Mouse (Mus musculus): Measurements from ENCODE around the gene Rps6kl1.

The Rps6kl1 gene

DNA sequence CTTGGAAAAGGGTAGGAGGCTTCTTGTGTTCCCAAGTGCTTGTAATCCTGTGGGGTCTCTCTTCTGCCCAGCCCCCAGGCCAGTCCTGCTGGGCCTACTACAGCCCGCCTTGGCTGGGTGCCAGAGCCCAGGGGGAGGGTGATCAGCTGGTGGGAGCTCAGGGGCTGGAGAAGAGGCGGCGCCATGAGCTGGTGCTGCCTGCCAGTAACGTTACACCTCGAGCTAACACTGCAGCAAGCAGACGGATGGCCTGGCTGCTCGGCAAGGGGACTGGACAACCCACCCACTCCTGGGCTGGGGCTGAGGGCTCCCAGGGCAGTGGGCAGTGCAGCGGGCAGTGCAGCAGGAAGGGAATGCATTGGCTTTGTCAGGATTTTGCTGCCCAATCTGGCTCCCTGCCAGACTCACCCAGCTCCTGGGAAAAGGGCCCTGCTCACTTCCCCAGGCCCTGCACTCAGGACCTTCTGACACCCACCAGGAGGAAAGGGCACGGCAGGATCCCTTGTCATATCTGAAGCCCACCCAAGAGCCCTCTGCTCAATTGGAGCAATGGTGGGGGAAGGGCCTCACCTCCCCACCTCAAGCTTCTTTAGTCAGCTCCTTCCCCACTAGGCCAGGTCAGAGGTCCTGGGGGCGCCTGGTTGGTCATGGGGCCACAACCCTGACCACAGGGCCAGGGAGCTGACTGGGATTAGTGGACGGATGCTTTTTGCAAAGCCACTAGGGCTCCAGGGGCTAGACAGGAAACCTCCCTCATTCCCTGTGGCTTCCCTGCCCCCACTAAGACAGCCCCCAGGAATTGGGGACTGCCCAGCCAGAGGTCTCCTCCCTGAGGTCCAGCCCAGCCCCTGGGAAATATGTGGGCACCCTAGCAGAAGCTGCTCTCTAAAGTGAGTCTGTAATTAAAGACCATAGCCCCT lies 25.1 kb upstream of the Rps6kl1 start:
- in situ Hi-C loops (cut with MboI, MseI): loop anchor here (10.0 kb wide), 1 partner anchor 819 kb away; no protein-coding TSS in a partner anchor

DNA sequence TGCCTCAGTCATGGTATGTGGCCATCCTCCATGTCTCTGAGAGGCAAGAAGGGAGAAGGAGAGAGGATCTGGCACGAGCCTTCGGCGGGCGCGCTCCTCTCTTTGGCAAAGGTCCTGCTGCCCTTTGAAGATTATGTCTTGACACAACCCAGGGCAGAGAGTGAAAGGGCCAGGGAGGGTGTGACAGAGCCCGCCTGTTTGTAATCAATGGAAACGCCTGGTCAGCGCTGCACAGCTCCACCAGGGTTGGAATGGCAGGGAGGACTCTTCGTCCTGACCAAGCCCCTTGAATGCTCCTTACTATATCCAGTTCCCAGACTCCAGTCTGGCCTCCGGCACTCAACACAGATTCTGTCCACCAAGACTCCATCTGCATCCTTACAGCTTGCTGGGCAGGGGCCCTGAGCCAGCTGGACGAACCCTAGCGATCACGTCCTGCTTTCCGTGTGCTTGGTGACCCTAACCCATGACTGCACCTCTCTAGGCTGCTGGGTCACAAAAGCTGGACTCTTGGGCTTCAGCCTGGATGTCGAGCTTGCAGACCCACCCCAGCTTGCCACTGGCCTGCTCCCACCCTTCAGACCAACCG lies 24.1 kb upstream of the Rps6kl1 start:
- in situ Hi-C loops (cut with MboI, MseI): loop anchor here (10.0 kb wide), 1 partner anchor 820 kb away; no protein-coding TSS in a partner anchor

DNA sequence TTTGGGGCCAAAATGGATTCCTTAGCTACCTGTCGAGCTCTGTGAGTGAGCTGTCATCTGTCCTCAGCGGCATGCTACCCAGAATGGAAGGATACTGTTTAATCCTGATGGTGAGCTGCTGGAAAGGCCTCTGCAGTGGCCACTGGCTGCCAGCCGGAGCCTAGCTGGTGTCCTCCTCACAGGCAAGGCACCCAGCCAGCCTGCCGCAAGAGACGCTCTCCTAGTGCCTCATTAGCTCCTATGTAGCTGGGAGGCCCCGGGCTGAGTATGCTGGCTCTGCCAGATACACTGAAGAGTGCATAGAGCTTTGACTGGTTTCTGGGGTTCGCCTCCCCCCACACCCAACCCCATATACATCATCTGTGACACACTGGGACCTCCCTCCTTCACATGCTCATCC lies 23.0 kb upstream of the Rps6kl1 start:
- in situ Hi-C loops (cut with MboI, MseI): loop anchor here (10.0 to 25.0 kb wide), 2 partner anchors 113 to 821 kb away; partner anchors contain the start of genes Acyp1 and Zc2hc1c

DNA sequence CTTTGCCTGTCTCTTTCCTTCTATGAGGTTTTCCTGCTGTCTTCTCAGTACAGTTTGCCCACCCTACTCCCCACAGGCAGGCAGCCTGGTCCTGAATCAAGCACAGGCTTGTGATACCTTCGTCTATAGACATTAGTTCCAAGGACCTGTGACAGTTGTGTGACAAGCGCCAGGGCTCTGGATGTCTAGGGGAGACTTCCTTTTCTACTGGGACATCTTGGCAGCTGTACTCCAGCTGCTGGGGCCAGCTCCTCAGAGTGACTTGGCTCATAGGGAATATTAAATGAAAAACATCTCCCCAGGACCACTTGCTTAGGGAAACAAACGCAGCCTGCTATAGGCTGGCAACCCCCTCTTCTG lies 19.9 kb upstream of the Rps6kl1 start:
- in situ Hi-C loops (cut with MboI, MseI): loop anchor here (10.0 to 25.0 kb wide), 2 partner anchors 116 to 824 kb away; partner anchors contain the start of genes Acyp1 and Zc2hc1c

DNA sequence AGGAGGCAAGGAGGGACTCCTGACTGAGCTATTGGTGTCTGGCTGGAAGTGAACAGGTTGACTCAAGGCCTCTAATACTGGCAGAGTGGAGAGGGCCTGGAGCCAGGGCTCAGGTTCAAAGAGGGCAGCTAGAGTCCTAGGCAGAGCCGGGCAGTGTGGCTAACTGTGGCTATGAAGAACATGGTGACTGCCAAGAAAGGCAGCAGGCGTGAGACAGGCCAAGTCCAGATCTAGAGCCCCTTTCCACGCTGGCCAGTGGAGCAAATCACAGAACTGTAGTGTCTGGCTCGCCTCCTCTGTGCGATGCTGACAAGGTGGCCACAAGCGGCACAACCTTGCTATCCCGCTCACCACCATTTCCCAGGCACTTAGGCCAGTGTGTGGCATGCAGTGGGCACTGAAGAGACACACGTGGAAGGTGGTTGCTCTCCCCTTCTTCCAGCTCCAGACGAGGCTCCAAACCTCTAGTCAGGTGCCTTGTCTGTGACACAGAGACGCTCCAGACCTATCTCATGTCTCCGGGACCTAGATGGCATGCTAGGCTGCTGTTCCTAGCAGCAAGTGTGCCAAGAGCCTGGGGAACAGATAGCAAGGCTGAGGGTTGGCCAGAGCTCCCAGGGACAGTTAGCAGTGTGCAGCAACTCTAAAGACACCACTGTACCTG lies 19.4 kb upstream of the Rps6kl1 start:
- in situ Hi-C loops (cut with MboI, MseI): loop anchor here (10.0 to 25.0 kb wide), 2 partner anchors 117 to 824 kb away; partner anchors contain the start of genes Acyp1 and Zc2hc1c

DNA sequence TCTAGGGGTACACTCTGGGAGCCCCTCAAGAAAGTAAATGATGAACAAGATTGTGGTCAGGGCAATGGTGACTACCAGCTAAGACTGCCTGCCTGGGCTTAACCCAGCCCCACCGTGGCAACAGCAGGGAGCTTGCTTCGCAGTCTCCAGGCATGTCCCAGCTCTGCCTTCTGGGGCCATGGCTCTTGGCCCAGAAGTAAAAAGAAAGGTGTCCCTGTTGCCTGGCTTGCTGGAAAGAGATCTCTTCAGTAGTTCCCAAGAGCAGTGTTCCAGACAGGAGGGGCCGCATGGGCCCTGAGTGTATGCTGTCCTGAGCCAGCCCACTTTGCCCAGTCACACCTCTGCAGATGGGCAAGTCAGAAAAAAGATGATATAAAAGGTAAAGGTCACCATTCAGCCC lies 18.8 kb upstream of the Rps6kl1 start:
- in situ Hi-C loops (cut with MboI, MseI): loop anchor here (10.0 to 25.0 kb wide), 2 partner anchors 117 to 825 kb away; partner anchors contain the start of genes Acyp1 and Zc2hc1c

DNA sequence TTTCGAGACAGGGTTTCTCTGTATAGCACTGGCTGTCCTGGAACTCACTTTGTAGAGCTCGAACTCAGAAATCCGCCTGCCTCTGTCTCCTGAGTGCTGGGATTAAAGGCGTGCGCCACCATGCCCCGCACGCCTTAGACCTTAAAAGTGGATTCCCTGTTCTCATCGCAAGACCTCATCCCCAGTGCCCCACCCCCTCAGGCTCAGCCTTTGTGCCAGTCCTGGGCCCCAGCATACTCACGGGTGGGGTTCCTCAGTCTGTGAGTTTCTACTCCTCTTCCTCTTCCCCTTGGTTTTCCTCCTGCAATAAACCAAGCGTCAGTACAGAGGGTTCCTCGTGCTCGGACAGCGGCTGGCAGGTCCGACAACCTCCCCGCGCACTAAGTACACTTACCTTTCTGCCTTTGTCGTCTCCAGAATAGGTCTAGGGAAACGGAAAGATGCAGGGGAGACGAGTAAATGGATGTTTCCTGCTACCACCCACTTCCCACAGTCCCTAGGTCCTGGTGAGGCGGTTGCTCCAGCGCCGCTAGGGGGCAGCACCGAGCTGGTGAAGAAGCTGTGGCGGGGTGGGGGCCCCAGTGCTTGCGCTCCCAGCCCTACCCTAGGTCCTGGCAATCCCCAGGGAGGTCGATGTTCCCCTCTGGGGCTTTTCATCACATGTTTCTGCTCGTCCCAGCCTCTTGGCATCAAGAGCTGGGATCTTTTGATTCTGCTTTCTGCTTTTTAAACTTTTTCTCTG lies 18.2 kb upstream of the Rps6kl1 start:
- in situ Hi-C loops (cut with MboI, MseI): loop anchor here (25.0 kb wide), 1 partner anchor 118 kb away; the partner anchor contains the start of genes Acyp1 and Zc2hc1c

DNA sequence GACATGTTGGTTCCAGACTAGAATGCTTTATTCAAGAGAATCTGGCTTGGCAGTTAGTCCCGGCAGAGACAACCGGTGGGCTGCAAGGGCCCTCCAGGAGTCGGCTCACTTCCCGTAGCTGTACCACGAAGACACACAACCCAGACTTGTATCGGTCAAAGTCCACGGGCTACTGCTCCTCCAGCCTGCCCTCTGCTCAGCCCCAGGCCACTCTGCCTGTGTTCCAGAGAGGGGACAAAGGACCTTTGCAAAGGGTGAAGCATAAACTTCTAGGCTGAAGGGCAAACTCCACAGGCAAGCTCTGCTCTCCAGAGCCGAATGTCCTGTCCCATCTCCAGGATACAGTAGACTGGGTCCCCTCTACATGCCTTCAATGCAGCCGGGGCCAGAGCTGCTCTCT lies 15.6 kb upstream of the Rps6kl1 start:
- in situ Hi-C loops (cut with MboI, MseI): loop anchor here (25.0 kb wide), 1 partner anchor 121 kb away; the partner anchor contains the start of genes Acyp1 and Zc2hc1c

DNA sequence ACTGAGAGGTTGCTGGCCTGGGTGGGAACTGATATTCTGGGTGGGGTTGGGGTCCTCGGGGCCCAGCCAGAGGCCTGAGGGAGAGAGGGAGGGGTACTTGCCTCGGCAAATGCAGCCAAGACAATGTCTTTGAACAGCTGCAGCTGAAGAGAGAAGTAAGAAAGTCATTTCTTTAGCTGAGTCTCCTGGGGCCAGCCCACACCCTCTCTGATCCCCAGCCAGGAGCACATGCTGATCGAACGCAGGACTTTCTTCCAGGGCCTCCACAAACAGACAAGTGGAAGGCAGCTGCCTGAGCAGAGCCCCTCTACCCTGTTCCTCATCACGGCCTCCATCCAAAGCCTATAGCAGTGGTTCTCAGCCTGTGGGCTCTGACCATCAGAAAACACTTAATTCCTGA lies 13.9 kb upstream of the Rps6kl1 start:
- in situ Hi-C loops (cut with MboI, MseI): loop anchor here (25.0 kb wide), 1 partner anchor 122 kb away; the partner anchor contains the start of genes Acyp1 and Zc2hc1c

DNA sequence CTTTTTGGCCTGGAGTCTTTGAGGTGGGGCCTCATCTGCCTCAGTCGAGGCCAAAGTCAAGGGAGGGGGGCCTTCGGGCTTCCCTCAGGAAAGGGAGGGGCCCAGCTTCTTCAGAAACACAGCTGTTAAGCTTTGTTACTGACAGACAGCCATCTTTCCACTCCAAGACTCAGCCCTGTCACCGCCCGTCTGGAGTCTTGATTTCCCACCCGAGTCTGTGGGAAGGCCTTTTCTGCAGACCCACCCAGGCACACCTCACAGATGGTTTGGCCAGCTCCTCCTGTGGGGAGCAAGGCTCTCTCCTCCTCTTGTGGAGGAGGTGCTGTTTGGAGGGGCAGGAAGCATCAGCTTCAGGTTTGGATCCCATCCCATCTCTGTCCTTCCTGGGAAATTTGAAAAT lies 8.5 kb upstream of the Rps6kl1 start:
- in situ Hi-C loops (cut with MboI, MseI): loop anchor here (25.0 kb wide), 1 partner anchor 128 kb away; the partner anchor contains the start of genes Acyp1 and Zc2hc1c

DNA sequence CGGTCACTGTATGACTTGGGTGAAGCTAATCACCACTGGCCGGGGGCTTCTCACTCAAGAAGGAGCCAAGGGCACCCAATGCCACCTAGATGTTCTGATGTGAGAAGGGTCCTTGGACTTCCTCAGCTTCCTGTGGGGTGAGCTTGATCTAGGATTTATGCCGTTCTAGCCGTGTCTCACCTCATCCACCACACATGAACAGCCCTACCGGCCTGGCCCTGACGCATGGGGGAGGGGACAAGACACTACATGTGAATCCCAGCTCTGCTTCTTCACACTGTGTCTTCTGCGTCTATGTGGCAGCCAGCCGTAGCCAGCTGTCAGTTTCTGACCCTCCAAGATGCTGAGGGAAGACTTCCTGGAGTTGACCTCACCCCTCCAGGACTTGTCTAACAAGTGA lies 7.7 kb upstream of the Rps6kl1 start:
- in situ Hi-C loops (cut with MboI, MseI): loop anchor here (25.0 kb wide), 1 partner anchor 128 kb away; the partner anchor contains the start of genes Acyp1 and Zc2hc1c

DNA sequence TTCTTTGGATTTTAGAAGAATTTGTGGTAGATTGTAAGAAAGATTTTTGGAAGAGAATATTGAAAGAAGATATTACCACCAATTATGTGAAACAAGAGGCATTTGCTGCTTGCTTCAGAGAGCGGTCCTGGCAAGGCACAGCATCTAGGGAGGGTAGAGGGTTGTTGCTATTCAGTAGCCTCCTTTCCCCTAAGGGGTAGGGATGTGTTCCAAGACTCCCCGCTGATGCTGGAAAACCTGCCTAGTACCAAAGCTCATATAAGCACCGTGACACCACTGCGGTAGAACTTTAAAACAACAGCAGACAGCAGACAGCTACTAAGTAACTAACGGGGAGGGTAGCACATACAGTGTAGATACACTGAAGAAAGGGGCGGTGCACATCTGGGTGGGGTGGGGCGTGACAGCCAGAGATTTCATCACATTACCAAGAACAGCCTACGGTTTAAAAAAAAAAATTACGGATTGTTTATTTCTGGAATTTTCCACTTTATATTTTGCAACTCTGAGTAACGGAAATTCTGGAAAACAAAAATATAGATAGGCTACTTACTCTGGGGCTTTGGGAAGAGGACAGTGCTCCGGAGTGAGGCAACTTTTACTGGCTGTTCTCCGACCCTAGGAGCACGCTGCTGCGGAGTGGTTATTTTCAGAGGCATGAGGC lies 6.9 kb upstream of the Rps6kl1 start:
- in situ Hi-C loops (cut with MboI, MseI): loop anchor here (25.0 kb wide), 1 partner anchor 129 kb away; the partner anchor contains the start of genes Acyp1 and Zc2hc1c

DNA sequence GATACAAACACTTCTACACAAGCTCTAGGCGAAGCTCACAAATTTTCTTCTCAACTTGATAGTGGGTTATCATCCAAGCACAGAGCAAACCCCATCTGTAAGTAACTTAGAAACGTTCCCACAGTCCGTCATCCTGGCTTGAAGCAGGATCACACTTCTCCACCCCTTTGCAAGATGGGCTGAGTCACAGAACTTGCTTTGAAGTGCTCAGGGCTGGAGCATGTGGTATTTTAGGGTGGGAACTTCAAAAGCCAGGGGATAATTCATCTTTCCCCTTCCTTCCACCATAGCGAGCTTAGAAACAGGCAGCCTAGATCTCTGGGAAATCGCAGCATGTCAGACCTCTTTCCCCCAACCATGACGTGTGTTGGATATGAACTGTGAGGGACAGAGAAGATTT lies 5.3 kb upstream of the Rps6kl1 start:
- in situ Hi-C loops (cut with MboI, MseI): loop anchor here (25.0 kb wide), 1 partner anchor 131 kb away; the partner anchor contains the start of genes Acyp1 and Zc2hc1c

DNA sequence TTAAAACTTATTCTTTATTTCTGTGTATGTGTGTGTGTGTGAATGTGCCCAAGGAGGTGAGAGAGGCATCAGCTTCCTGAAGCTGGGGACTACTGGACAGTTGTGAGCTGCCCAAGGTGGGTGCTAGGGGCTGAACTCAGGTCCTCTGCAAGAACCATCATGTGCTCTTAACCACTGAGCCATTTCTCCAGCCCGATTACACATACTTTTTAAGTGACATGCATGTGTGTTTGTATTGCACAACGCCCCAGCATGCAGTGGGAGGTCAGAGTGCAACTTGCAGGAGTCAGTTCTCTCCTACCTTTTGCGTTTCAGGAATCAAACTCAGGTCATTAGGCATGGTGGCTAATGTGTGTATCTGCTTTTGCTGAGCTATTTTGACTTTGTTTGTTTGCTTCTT lies 1.9 kb upstream of the Rps6kl1 start:
- in situ Hi-C loops (cut with MboI, MseI): loop anchor here (25.0 kb wide), 1 partner anchor 134 kb away; the partner anchor contains the start of genes Acyp1 and Zc2hc1c

DNA sequence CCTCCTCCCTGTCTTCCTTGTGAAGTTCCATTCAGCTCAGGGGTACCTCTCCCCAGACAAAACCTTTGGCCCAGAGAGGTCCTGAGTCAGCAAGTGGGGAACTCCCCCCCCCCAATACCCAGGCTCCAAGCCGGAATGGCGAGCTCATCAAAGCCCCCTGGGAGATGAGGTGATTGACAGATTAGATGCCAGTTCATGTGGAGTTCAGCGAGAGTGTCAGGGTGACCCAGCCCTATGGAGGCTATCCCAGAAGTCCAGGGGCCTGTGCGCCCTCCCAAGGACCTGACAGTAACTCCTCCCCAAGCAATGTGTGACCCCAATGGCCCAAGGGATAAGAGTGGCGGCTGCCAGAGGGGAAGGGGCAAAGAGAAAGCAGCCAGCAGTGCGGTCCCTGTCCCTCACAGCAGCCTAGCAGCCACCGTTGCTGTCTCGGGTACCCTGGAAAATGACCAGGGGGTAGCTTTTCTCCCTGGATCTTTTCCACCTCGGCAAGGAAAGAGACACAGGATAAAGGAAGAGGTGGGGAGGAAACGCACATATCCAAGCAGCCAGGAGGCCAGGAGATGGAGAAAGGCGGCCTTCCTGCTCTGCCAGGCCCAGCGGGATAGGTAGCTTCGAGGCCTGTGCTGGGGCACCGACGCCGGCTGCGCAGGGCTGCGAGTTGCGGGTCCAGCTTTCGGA lies 603 bp downstream of the Rps6kl1 start:
- in situ Hi-C loops (cut with MboI, MseI): loop anchor here (25.0 kb wide), 1 partner anchor 137 kb away; the partner anchor contains the start of genes Acyp1 and Zc2hc1c

DNA sequence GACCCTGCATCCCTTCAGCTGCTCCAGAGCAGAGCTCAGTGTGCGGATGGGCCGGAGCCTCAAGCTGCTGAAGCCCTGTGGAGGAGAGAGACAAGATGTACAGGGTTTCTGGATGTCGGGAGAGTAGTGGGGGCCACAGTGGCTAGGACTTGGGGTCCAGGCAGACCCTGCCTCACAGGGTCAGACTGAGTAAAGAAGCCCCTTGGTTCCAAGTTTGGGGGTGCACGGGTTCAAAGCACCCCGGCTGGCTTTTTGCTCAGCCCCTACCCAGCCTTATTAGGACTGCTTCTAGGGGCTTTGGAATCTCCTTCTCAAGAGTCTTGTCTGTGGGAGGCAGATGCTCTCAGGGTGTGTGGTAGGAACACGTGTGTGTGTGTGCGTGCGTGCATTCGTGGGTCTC lies 4.2 kb downstream of the Rps6kl1 start:
- in situ Hi-C loops (cut with MboI, MseI): no loop called here

DNA sequence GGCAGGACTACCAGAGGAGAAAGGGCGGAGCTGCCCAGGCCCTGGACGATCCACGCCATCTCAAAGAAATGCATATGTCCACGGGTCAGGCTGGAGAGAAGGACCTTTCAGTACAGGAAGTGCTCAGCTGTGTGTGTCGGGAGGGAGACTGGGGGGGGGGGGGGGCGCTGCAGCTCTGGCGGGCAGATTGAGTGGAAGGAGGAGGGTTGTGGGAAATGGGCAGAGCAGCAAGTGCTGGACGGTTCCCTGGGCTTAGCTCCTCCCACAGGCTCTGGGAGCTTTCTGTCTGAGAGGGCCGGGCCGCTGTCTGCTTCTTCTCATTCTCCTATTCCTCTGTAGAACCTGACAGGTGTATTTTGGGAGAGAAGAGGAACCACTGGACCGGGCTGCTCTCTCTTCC lies 4.7 kb downstream of the Rps6kl1 start:
- in situ Hi-C loops (cut with MboI, MseI): no loop called here

DNA sequence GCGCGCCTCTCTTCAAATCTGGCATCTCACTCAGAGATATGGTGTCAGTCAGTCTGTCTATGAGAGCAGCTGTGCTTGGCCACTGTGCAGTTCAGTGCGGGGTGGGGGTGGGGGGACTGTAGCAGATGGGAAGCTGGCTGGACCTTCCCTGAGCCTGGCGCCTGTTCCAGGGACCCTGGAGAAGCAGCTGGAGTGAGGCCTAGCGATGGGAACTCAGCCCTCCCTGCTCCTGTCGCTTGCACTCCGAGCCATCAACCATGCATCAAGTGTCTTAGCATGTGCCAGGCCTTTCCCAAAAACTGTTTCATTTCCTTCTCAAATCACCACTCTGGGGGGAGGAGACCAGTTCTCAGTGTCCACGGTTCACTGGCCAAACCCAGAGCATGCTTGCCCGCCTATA lies 5.4 kb downstream of the Rps6kl1 start:
- in situ Hi-C loops (cut with MboI, MseI): no loop called here

DNA sequence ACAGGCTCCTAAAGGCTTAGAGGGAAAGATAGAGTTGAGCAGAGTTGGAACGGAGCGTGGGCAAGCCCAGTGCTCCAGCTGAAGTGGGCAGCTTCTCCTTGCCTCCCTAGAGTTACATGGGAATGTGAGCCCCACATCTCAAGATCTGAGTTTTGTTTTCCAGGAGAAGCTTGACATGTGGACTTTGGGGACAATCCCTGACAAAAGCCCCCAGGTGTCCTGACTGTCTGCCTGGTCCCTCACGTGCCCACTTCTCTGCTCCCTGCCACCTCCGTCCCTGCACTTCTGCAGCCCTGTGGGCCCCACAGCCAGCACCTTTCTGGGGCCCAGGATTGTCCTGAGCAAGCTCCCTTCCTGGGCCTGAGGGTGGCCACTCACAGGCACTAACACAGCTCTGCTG lies 6.2 kb downstream of the Rps6kl1 start:
- in situ Hi-C loops (cut with MboI, MseI): no loop called here
